Mouse (Mus musculus): ENCODE measurements around the gene Irs2.

DNA sequence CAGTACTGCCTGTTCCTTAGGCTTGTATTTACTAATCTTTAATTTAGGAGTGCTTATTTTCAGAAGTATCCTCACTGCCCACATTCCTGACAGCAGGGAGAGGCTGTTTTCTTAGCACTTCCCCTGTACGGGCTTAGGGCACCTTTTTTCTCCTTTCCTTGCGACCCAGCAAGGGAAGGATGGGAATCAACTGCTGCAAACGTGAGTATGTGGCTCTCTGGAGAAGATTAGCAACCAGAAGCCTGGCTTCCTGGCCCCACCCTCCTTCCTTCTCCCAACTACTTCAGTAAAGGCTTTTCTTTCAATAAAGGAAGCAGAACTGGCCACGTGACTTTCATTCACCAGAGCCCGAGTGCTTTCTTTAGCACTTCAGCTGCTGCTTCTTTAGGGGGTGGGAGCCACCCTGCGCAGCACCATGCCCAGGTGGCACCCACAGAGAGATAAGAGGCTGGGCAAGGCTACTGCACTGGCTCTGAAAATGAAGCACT, 7.2 kb downstream of the Irs2 start:
- no peak for TF ChIP-seq CTCF (IDR thresholded peaks at IDR 0.05; ENCODE audit: low read depth)
- no peak for TF ChIP-seq EP300 (IDR thresholded peaks at IDR 0.05; ENCODE audit: low read depth)

All from heart, postnatal 0 days (tissue).